Mouse (Mus musculus): ENCODE measurements at regions not wholly inside any gene's neighbourhood (a gene's known extent, or its start where the extent isn't known, plus 50 kb on each side); places are given as distances from the start of the nearest gene placed in this dataset.

DNA sequence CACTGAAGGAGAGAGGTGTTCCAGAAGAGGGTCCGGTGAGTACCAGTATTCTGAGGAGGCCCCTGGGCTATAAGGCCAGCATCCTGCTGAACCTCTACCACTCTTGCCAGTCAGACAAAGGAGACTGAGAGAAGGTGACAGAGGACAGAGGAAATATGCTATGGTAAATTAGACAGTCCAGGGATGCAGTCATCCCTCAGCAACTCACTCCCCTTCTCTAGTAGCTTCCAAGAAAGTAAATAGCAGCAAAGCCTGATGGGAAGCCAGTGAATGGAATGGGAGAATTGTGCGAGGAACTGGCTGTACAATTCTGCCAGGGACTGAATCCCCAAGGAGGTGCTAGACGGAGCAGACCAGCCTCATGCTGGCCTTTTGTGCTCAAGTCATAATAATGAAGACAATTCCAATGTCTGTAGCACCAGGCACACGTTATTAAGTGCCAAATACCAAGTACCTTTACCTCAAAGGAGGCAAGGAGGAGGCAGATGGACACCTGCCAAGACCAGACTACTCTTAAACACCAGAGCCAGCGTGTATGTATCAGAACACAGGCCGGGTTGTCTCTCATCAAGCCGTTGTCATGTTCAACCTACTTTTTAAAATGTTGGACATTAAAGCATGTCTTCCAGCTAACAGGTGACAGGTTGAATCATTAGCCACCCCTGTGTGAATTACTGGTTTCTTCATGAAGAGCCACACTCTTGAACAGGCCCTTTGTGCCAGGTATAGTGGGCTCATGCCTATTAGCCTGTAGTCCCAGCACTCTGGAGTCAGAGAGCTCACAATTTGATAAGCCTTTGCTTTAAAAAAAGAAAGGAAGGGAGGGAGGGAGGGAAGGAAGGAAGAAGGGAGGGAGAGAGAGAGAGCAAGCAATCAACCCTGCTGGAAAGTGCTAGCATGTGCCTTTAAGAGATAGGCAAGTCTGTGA is 74.4 kb upstream of the Frmd6 start:
- DNase-seq, result no peak
- intact Hi-C loops (cut with DNase I), result no loop called here

DNA sequence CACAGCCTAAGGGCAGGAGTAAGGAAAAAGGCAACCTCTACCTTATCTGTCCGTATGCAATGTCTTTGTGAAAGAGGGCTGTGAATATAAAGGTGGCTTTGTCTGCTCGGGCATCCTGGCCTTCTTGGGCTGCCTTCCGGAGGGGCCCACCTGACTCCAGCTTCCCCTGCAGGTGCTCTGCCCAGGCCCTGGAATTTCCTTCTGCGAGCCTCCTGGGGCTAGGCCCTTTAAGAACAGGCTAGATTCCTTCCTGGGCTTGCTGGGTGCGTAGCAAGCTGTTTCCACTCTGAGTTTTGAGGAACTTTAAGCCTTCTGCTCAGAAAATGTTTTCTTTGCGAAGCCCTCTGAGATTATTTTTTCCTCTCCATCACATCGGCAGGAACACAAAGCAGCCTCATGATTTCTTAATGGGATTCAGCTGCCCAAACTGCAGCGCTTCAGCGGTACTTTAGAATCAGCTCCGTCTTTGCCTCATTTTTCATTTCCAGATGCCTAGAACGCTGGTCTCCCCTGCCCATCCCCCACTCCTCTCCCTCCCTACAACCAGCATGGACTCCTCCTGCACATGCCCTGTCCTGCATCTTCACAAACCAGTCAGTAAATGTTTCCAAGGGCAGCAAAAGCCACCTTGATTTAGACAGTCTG is 72.9 kb upstream of the Frmd6 start:
- intact Hi-C loops (cut with DNase I), result no loop called here

DNA sequence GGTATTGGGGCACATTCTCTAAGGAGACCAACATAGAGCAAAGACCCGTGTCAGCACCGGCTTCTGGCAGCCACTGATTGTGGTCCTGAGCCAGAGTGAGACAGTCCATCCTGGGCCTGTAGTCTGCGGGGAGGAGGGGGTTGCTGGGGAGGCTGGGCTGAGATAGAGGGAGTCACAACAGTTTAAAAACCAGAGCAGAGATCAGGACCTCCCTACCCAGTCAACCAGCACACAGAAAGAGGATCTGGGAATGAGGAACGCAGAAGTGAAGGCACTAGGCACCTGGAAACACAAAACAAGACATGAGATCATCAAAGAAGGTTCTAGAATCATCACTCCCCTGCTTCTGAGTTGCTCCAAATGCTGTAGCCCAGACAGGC is 72.4 kb upstream of the Frmd6 start:
- no peak for DNase-seq
- intact Hi-C loops (cut with DNase I), result no loop called here

More for the DNA sequence above, 72.9 kb upstream of the Frmd6 start:
- DNase-seq, result no peak

DNA sequence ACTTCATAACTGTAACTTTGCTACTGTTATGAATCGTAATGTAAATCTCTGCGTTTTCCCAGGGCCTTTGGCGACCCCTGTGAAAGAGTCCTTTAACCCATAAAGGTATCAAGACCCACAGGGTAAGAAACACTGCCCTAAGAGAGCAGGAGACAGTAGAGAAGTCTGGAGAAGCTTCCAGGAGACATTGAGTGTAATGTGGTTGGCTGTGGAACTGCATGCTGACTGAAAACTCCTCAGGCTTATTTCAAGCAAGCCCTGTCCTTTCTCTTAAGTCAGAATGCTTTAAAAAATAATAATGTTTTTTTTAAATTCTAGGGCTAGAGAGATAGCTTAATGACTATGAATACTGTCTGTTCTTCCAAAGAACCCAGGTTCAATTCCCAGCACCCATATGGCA is 71.9 kb upstream of the Frmd6 start:
- DNase-seq, result no peak
- intact Hi-C loops (cut with DNase I), result no loop called here

DNA sequence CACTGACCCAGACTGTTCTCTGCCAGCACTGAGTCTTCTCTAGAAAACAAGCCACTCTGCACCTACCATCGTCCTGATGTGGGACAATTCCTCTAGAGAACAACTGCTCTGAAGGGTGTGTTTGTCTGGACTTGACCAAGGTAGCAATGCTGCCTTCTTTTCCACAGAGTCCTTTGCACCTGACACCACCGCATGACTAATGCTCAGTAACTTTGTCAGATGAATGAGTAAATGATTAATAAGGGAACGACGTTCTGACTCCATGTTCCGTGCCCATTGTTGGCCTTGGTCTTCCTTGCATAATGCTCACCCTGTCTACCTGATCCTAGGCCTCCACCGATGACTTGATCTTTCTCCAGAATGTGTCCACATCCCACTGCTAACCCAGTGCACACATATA is 67.2 kb upstream of the Frmd6 start:
- intact Hi-C loops (cut with DNase I), result no loop called here
- no peak for DNase-seq

DNA sequence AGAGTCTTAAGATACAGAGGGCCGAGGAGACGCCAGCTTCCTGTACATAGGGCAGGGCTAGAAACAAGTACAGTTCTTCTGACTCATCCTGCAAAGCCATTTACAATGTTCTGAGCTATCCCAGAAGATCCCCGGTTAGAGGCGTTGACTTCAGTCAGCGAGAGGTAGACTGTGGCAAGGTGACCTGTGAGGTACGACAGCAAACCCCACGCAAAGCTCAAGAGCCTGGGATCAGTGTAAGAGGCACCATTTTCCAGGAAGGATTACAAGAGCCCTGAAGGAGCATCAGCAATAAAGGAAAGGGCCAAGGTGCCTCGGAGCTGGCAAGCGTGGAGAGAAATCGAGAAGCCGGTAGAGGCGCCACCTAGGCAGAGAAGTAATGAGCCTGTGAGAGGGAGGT is 61.8 kb upstream of the Frmd6 start:
- DNase-seq, result no peak

DNA sequence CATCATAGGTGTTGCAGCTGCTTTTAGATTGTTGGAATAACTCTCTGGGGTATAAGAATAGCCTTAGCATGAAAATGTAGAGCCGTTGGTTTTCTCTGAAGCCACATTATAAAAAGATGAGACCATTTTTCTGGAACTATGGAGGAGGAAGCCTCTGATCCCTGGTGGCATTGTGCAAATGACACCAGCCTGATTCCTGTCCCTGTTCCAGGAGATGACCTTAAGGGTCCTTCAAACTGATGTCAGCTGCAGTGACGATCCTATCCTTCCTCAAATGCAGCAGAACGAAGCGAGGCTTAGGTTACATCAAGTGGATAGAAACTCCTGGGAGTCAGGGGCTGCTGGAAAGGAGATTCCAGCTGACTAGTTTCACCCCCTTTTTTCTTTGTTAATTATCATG is 59.0 kb upstream of the Frmd6 start:
- DNase-seq, result no peak
- intact Hi-C loops (cut with DNase I), result loop anchor here (5.0 kb wide), 1 partner anchor 779 kb away; the partner anchor contains the start of gene Sav1

More for the DNA sequence above, 61.8 kb upstream of the Frmd6 start:
- intact Hi-C loops (cut with DNase I), result no loop called here

DNA sequence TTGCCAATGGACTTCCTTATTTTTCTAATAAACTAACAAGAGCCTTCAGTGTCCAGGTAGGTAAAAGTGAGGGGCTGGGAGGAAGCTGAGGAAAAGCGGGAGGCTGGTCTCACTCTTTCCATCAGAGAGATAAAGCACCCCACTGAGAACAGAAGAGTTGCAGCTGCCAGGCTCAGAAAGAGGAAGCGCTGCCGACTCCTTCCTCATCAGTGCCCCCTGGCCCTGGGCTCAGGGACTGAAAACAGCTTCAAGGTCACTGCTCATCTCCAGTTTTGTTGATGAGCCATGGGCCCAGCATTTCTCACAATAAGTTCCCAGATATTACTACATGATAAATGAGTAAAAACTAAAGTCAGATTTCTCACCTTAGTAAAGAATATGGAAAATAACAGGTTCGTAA is 57.4 kb upstream of the Frmd6 start:
- intact Hi-C loops (cut with DNase I), result loop anchor here (5.0 kb wide), 1 partner anchor 781 kb away; the partner anchor contains the start of gene Sav1
- no peak for DNase-seq

DNA sequence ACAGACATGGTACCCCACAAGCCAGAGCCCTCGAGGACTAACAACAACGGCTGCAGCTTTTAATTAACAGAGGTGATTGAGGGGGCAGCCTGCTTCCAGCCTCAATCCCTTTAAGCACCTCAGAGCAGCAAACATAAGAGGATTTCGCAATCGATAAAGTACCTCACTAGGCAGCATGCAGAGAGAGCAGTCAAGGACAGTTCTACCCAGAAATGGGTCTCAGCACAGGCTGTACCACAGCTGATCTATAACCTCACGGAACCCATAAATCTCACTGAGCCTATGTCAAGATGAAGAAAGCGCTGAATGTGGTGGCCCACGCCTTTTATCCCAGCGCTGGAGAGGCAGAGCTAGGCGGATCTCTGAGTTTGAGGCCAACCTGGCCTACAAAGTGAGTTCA is 56.6 kb upstream of the Frmd6 start:
- intact Hi-C loops (cut with DNase I), result loop anchor here (5.0 kb wide), 1 partner anchor 781 kb away; the partner anchor contains the start of gene Sav1
- DNase-seq, result no peak

DNA sequence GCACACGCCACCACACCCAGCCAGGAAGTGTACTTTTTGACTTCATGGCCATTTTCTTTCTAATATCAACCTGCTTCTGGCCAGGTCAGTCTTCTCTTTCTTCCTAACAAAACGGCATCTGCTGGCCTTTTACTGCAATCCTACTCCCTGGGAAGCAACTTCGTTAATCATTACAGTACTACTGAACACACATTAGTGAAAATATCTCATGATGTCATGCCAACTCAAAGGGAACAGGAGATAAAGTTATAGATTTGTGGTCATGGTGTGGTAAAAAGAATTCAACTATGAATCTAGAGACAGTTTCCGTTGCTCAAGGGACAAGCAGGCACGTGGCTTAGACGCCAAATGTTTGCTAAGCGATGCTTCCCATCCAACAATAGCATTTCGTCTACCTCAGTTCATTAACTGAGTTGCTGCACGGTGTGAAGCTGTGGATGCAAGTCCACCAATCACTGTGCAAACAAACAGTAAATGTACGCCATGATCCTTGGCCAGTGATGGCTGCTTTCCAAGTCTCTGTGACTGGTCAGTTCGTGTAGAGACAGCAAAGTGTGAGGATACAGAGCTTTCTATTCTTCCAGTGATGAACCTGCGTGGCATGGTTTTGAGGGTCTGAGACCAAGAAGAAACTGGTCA is 55.7 kb upstream of the Frmd6 start:
- intact Hi-C loops (cut with DNase I), result loop anchor here (5.0 kb wide), 1 partner anchor 782 kb away; the partner anchor contains the start of gene Sav1
- no peak for DNase-seq

DNA sequence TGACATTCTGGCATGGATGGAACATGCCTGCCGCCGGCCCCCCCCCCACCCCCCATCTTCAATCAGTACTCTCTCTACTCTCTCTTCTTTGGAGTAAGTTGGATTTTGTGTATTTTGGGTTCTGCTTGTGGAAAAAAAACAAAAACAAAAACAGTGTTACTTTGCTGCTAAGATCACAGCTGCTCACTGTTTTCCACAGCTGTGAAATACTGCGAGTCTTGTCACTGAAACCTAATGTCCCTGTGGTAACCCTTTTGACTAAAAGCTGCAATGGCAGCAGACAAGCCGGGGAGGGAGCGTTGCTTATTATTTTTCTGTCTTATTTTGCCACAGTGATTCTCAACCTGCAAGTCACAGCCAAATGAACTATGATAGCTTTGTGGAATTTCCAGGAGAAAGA is 51.3 kb upstream of the Frmd6 start:
- intact Hi-C loops (cut with DNase I), result no loop called here
- DNase-seq, result no peak

DNA sequence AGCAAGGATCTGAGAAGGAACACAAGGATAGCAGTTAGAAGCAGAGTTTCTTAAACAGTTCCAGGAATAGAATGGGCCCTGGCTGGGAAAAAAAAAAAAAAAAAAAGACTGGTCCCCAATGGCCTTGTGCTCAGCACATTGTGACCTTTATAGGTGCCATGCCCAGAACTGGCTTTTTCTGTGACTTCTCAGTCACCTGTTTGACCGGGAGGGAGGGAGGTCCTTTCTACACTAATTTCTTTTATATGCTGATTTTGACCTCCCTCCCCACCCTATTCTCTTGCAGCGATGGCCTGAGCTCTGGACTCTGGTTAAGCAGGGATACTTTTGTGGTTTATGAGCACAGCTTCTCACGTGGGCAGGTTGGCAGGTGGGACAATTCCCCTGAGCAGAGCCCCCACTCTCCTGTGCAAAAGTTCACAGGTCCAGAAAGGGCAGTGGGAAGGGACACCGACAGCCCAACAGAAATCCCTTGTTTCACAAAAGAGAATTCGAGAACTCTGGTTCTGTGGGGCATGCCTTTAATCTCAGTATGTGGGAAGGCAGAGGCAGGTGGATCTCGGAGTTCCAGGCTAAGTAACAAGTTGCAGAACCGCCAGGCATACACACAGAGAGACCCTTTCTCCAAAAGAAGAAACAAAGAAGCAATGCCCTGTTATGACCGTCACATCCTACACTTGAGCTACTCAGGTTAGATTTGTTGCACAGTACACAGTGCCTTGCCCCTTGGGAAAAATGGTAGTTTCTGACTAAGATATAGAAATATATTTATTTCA is 50.3 kb upstream of the Frmd6 start:
- DNase-seq, result no peak
- intact Hi-C loops (cut with DNase I), result no loop called here
